Mouse (Mus musculus) cerebellum, postnatal 25 days (tissue): ENCODE measurements at regions not wholly inside any gene's neighbourhood (a gene's known extent, or its start where the extent isn't known, plus 50 kb on each side); places are given as distances from the start of the nearest gene placed in this dataset.
A peak's percentile ranks its signal among the peaks of the same experiment; 100 is the strongest.
"Not testable (repeated sequence)": the region's sequence is repeated elsewhere in the genome, so short reads cannot be mapped to it uniquely, and the experiment has no call there.

ENCODE experiments used
- DNase-seq, 2 experiments: peaks; one replicate each; pipeline ENCODE4 v3.0.0; 2021; ENCODE audit warnings: mixed read lengths in 2 of 2

DNA sequence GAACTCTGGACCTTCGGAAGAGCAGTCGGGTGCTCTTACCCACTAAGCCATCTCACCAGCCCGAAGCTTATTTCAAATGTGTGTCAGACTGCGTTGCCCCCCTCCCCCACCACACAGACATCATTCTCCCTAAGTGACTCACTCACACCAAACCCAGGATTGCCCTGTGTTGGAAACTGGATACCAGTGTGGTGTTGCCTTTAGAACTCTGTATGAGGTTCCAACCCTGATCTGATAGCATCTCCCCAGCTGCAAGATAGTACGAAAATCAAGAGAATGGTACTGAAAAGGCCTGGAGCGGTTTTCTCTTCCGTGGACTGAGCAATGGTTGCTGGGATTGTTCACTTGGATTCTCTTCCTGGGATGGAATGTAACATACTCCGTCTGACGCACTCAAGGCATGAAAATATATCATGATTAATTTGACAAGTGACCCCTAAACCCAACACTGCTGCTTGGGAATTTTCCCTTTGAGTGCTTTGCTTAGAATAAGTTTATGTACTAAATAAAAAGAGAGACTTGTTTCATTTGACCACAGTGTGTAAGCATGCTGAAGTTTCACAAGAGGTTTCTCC is 63.0 kb downstream of the Hand2 start:
- no peak for DNase-seq

DNA sequence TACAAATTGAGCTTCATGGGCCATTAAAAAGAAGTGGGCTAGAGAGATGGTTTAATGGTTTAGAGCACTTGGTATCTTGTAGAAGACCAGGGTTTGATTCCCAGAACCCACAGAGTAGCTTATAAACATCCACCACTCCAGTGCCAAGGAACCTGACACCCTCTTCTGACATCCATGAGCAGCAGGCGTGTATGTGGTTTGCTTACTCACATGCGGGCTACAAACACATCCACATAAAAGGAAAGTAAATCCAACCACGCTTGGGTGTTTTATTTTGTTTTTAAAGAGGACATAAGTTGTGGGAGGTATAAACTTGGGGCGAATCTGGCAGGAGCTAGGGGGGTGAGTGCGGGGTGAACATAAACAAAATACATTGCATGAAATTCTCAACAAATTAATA is 66.8 kb downstream of the Hand2 start:
- no peak for DNase-seq

DNA sequence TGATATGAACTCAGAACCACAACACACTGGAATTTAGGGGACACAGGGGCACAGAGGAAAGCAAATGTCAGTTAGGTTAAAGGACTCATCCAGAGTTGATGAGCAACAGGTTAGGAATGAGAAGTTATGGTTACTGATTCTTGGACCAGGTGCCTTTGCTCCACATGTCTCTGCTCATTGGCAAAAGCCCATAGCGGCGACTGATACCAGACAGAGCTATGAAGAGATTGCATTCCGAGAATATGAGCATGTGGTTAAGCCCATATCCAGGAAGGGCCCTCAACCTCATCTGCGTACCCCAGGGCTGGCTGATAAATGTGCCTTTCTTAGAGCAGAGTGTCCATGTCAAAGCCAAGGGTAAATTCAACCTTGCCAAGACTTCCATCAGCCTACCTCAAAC is 67.1 kb upstream of the Scrg1 start:
- no peak for DNase-seq

DNA sequence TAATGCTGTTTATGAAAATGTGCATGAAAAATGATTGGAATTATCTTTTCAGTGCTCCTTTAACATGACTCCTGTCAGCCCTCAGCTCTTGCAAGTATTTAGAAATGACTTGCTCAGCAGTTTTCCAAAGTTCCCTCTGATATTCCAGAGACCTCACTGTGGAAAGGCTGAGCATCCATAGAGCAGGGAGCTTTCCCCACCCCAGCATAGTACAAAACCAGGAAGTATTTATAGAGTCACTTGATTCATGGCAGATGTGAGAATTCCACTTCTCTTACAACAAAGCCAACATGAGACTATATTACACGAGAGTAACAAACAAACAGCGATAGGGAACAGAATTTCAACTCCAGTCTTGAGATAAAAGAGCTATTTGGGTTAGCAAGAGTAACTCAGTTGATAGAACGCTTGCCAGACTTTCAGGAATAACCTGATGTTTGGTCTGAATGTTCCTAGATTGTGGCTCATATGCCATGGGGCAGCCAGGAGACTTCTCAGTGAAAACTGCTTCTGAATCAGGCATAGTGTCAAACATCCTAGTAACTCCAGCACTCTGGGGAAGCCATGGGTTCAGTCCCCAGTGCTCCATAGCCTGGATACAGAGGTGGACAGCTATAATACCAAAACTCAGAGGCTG is 57.6 kb upstream of the Scrg1 start:
- DNase-seq, result no peak

DNA sequence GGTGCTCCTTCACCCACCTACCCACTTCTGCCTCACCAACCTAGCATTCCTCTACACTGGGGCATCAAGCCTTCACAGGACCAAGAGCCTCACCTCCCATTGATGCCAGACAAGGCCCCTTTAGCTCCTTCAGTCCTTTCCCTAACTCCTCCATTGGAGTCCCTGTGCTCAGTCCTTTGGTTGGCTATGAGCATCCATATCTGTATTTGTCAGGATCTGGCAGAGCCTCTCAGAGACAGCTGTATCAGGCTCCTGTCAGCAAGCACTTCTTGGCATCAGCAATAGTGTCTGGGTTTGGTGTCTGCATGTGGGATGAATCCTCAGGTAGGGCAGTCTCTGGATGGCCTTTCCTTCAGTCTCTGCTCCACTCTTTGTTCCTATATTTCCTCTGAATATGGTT is 55.6 kb upstream of the Scrg1 start:
- DNase-seq, result not testable (repeated sequence)

DNA sequence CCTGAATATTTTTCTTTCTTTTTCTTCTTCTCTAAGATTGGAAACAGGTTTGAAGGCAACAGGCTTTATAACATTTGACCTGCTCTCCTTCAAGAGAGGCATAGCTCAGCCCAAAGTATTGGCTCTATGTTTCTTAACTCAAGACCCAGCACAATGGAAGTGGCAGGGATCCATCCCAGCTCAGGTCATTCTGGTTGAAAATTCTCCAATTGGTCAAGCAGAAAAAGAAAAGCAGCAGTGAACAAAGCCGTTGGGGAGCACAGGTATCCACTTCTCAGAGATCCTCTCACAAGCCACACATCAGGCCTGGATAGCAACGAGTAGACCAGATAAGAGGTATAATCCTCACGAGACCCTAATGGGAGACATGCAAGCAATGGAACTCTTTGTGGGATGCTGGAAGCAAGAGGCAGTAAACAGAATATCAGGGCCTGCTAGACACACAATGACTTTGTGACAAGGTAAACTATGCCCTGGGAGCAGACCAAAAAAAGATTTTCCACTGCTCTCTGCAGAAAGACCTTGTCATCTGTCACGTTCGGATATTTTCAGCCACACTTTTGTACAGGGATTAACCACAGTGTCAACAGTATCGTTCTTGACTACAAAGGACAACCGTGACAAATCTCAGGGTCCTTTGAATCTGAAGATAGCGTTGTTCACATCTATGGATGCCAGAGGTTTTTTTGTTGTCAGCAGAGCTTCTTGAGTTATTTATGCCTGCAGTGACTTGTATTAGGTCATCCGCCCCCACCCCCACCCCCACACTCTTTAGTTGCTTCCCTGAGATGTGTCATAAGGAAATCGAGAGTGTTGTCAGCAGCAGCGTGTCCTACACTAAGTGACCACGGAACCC is 54.7 kb upstream of the Scrg1 start:
- DNase-seq, result no peak

DNA sequence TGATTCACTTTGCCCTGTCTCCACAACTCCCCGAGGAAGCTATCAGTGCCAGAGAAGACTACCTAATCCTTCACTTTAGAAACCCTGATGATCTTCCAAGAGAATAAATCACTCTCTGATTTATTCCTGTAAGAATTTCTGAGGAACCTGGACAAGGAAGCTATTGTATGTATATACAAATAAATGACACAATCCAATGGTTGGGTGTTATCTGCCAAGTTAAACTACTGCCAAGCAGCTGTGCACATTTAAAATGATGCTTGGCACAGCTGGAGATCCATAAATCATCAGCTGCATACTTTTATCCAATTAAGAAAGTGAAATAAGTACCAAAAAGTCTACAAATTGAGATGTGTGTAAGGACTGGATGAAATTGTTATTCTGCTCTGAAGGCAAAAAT is 54.1 kb upstream of the Scrg1 start:
- DNase-seq, result no peak

DNA sequence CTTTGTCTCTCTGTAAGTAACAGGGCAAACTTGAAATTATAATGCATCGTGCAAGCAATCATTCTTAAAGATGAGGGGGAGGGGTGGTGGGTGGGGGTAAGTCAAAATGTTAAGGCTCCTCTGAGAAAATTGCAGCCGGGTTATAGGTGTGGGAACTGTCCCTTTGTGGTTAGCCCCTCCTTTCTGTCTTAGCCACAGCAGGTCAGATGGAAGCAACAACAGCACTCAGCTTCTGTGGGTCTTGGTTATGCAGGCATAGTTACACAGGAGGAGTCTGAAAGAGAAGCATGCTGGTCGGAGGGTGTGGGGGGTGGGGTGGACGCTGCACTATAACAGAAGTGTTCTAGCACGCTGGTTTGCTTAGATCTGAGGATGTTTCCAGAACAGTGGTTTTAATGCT is 53.5 kb upstream of the Scrg1 start:
- no peak for DNase-seq

DNA sequence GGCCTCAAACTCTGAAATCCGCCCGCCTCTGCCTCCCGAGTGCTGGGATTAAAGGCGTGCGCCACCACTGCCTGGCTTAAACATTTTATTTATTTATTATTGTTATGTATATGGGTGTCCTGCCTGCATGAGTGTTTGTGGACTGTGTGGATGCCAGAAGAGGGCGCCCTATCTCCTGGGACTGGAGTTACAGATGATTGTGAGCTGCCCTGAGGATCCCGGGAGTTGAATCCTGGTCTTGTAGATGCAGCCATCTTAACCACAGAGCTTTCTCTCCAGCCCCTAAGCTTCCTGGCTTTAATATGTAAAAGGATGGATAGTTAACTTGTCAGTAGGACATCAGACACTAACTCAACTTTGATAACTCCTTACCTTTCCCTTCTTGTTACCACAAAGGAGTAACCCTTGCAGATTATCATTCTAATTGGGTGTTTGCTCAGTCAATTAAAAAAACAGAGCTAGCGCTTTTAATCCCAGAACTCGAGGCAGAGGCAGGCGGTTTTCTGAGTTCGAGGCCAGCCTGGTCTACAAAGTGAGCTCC is 52.0 kb upstream of the Scrg1 start:
- DNase-seq, result peak in 1 of 2 experiments; percentile 13

DNA sequence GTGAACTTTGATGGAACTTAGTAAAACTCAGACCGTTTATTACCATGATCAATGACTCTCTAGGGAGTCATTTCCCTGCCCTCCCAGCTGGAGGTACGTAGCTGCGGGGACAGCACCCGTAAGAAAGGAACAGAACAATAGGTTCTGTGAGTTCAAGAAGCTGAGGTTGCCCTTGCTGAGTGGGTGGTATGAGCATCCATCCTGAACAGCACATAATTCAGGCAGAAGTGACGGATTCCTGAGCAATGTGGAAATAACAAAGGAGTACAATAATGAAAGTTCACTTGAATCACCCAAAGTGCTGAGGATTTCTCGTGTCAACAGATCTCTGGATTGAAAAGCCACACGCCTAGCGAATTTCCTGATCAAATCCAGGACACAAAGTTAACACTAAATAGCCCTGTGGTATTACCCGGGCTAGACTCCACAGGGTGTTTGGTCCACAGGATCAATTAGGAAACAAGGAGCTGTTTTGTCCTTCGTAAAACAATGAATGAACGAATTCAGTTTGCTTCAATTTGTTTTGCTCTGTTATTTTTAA is 50.4 kb upstream of the Scrg1 start:
- no peak for DNase-seq
